8 mouse cellular contexts compared by ENCODE assay signal in genomic region chr11:54931405-54932093, GRCm38 (mm10). TPM values are rescaled to one million over a fixed set of nuclear protein-coding genes. Genes with fewer than 3 reads are reported as not detected.
DNase-seq lines count a peak whose midpoint lies in the region; ATAC-seq and TF ChIP-seq lines count a peak whose summit lies in the region.
"Had no signal": no experiment of that assay in that cellular context is flagged by ENCODE, and none has a peak within 500 bp of the region (broad histone marks: within the 10 kb centered on the region; RNA-seq: fewer than 3 reads in every experiment).

No protein-coding gene starts in this region.

- H3K79me2 ChIP-seq in CH12.LX (replicated peaks; ENCODE audit: control insufficient read depth, extremely low read depth, insufficient read depth, poor library complexity, severe bottlenecking) = no peaks in the 10 kb centered on the region

- H3K4me3 ChIP-seq in kidney, embryonic 14.5 days (ENCODE audit: low read length) = no peak overlapping the region
- no peak overlapping the region for H3K4me3 ChIP-seq in CH12.LX (replicated peaks in 1 of 3; ENCODE audit: low read depth in 2 of 3, low read length in 2 of 3, poor library complexity in 1 of 3)
- H3K4me3 ChIP-seq: limb, embryonic 13.5 days had no signal

- no peak for TF ChIP-seq POLR2A in CH12.LX (IDR thresholded peaks at IDR 0.05; ENCODE audit: low read depth, low read length)

- DNase-seq in kidney, adult 18-20 months = peak; percentile 69
- peak; percentile 52 for DNase-seq in CH12.LX (ENCODE audit: extremely low read depth)
- DNase-seq in heart, postnatal 36 days = peak; percentile 65 to 71
- peak; percentile 39 to 64 for DNase-seq in lung, postnatal 4 days
- peak; percentile 30 to 68 for DNase-seq in thymus, postnatal 10 days (ENCODE audit: low spot score in 2 of 2)

- H3K4me2 ChIP-seq in kidney, embryonic 14.5 days (replicated peaks; ENCODE audit: low read depth, low read length) = no peak overlapping the region
- no peak overlapping the region for H3K4me2 ChIP-seq in CH12.LX (ENCODE audit: insufficient read depth, low read depth, poor library complexity, severe bottlenecking)
- H3K4me2 ChIP-seq: limb, embryonic 13.5 days had no signal

- intact Hi-C loops in heart, postnatal 36 days (cut with DNase I) = loop anchor here (5.0 kb wide), 1 partner anchor 106 kb away; no protein-coding TSS in a partner anchor

- no peaks in the 10 kb centered on the region for H3K4me1 ChIP-seq in kidney, embryonic 14.5 days (ENCODE audit: control insufficient read depth, insufficient read depth, low read length)
- peaks cover 7 to 35% of the 10 kb centered on the region in 2 experiments for H3K4me1 ChIP-seq in CH12.LX (ENCODE audit: control insufficient read depth in 1 of 2, insufficient read depth in 2 of 2)

- H3K36me3 ChIP-seq in kidney, embryonic 14.5 days (ENCODE audit: control insufficient read depth, insufficient read depth, low read length) = peaks cover 29% of the 10 kb centered on the region
- H3K36me3 ChIP-seq in CH12.LX (replicated peaks in 1 of 2; ENCODE audit: control insufficient read depth in 1 of 2, insufficient read depth in 1 of 2, low read length in 1 of 2) = peaks cover 88 to 98% of the 10 kb centered on the region in 2 experiments

- TF ChIP-seq EP300 in CH12.LX (IDR thresholded peaks at IDR 0.05; ENCODE audit: low read length) = no peak

- H3K27me3 ChIP-seq in kidney, embryonic 14.5 days (ENCODE audit: control insufficient read depth, insufficient read depth, low read length) = no peaks in the 10 kb centered on the region
- H3K27me3 ChIP-seq in CH12.LX (replicated peaks) = no peaks in the 10 kb centered on the region
- H3K27me3 ChIP-seq: limb, embryonic 13.5 days had no signal

- peak; percentile 80 for TF ChIP-seq RAD21 in CH12.LX (IDR thresholded peaks at IDR 0.05; ENCODE audit: low read depth, low read length)

- H3K9ac ChIP-seq in kidney, embryonic 14.5 days (ENCODE audit: low read depth, low read length) = no peak overlapping the region
- no peak overlapping the region for H3K9ac ChIP-seq in CH12.LX (ENCODE audit: insufficient read depth, low read depth)
- H3K9ac ChIP-seq: limb, embryonic 13.5 days had no signal

- no peak overlapping the region for H3K27ac ChIP-seq in kidney, embryonic 14.5 days (ENCODE audit: low read depth, low read length)
- H3K27ac ChIP-seq in CH12.LX (ENCODE audit: insufficient read depth, low read depth) = no peak overlapping the region
- H3K27ac ChIP-seq: limb, embryonic 13.5 days had no signal

- ATAC-seq in kidney, embryonic 14.5 days (ENCODE audit: low FRiP score, low TSS enrichment) = no peak
- ATAC-seq in activated CD4-positive, CD25-positive, alpha-beta regulatory T cell, adult 4 months = peak; percentile 31

- 74% methylated on average over 5 of the region's 5 CpGs for WGBS in kidney, embryonic 14.5 days

- dilution Hi-C loops in CH12.LX (cut with MboI; ENCODE audit: extremely low pct_ligation_motif_present, extremely low pct_unique_long_range_greater_than_20kb, low sequenced_read_pairs) = no loop called here

- in situ Hi-C loops in CH12.LX (cut with MboI; ENCODE audit: low pct_ligation_motif_present, low pct_unique_long_range_greater_than_20kb, low sequenced_read_pairs) = loop anchor here (5.0 kb wide), 1 partner anchor 51 kb away; no protein-coding TSS in a partner anchor

- H3K9me3 ChIP-seq in kidney, embryonic 14.5 days (ENCODE audit: control insufficient read depth, low read length) = no peaks in the 10 kb centered on the region
- no peaks in the 10 kb centered on the region for H3K9me3 ChIP-seq in CH12.LX (replicated peaks; ENCODE audit: low read length)
- H3K9me3 ChIP-seq: limb, embryonic 13.5 days had no signal

- peak; percentile 50 to 87; a peak in 3 of 4 replicates for TF ChIP-seq CTCF in CH12.LX (conservative IDR thresholded peaks at IDR 0.05 in 1 of 2, IDR thresholded peaks at IDR 0.05 in 1 of 2; ENCODE audit: low read depth in 2 of 2, low read length in 2 of 2)

TF ChIP-seq in CH12.LX, 34 proteins besides CTCF, POLR2A, EP300 and RAD21:
- TF ChIP-seq TCF12 (IDR thresholded peaks at IDR 0.05; ENCODE audit: low read depth, low read length) (no peak), MXI1 (IDR thresholded peaks at IDR 0.05; ENCODE audit: low read depth, low read length) (no peak), BHLHE40 (IDR thresholded peaks at IDR 0.05; ENCODE audit: low read depth, low read length) (no peak), ZC3H11A (IDR thresholded peaks at IDR 0.05; ENCODE audit: low read depth, low read length) (peak; percentile 71; the same call in 1 of the 2 replicates), ELF1 (IDR thresholded peaks at IDR 0.05; ENCODE audit: low read depth, low read length) (no peak), POLR2AphosphoS2 (IDR thresholded peaks at IDR 0.05; ENCODE audit: low read depth, low read length) (no peak), SMC3 (IDR thresholded peaks at IDR 0.05; ENCODE audit: low read depth, low read length) (peak; percentile 90), JUND (conservative IDR thresholded peaks at IDR 0.05; ENCODE audit: low read depth, low read length) (no peak), NELFE (IDR thresholded peaks at IDR 0.05; ENCODE audit: low read depth, low read length) (no peak), MAFK (IDR thresholded peaks at IDR 0.05; ENCODE audit: insufficient replicate concordance, low read length) (no peak)

RNA-seq across cellular contexts. Expression of gene Gpx3, which starts 29.3 kb away (rescaled TPM):
- 83.0 and 101 TPM in 2 replicates for polyA plus RNA-seq in kidney, embryonic 14.5 days (2014; fragmentation: Nextera tagmentation; extraction: Ambion mirVana)
- 0.25 TPM in 1 of 2 replicates, not detected in the other for total RNA-seq in CH12.LX (2012; rRNA removed)
- not detected in 2 replicates for total RNA-seq in CH12.LX (2014; rRNA removed)
- 0.63 and 0.90 TPM in 2 replicates for polyA plus RNA-seq in CH12.LX (2012; ENCODE audit: insufficient read length, low read depth)
- 1 to 10 TPM in 1 of 2 experiments, under 1 TPM in 1; 0.90 to 1.1 TPM for polyA plus RNA-seq in activated CD4-positive, CD25-positive, alpha-beta regulatory T cell, adult 4 months (2017; shearing (Covaris generic))
- 100 to 1,000 TPM; 189 to 218 TPM for total RNA-seq in heart, postnatal 36 days (2021)

RNA-seq across cellular contexts. Expression of gene Tnip1, which starts 31.2 kb away (rescaled TPM):
- polyA plus RNA-seq in kidney, embryonic 14.5 days (2014; fragmentation: Nextera tagmentation; extraction: Ambion mirVana) = 12.3 and 14.8 TPM in 2 replicates
- total RNA-seq in CH12.LX (2012; rRNA removed) = 67.8 and 76.2 TPM in 2 replicates
- 34.9 and 36.1 TPM in 2 replicates for total RNA-seq in CH12.LX (2014; rRNA removed)
- 134 and 137 TPM in 2 replicates for polyA plus RNA-seq in CH12.LX (2012; ENCODE audit: insufficient read length, low read depth)
- polyA plus RNA-seq in activated CD4-positive, CD25-positive, alpha-beta regulatory T cell, adult 4 months (2017; shearing (Covaris generic)) = 10 to 100 TPM; 81.5 to 98.2 TPM
- 10 to 100 TPM; 29.2 to 29.4 TPM for total RNA-seq in heart, postnatal 36 days (2021)

Comparison
In these comparisons a context has a peak if more than half of its experiments do, and no peak if none do; other contexts are left out.
1. RNA of gene Gpx3, which starts 29.3 kb away (polyA plus RNA-seq): 83.0 to 101 TPM in kidney, embryonic 14.5 days; 0.90 to 1.1 TPM in activated CD4-positive, CD25-positive, alpha-beta regulatory T cell, adult 4 months and 0.63 to 0.90 TPM in CH12.LX; every median in the first group is over 10 times any median in the second.
2. Peak in every context shown above with its lines, with median percentiles within 50 percentile points of each other: DNase-seq.